Mouse (Mus musculus) adipocyte (in vitro differentiated cells): ENCODE data around the gene Cs.
"Not testable (repeated sequence)": the region's sequence is repeated elsewhere in the genome, so short reads cannot be mapped to it uniquely, and the experiment has no call there.

Experiments used
- DNase-seq: peaks from one replicate; pipeline ENCODE4 v3.0.0-alpha.2; 2016; ENCODE audit warnings: low spot score

The Cs gene

DNA sequence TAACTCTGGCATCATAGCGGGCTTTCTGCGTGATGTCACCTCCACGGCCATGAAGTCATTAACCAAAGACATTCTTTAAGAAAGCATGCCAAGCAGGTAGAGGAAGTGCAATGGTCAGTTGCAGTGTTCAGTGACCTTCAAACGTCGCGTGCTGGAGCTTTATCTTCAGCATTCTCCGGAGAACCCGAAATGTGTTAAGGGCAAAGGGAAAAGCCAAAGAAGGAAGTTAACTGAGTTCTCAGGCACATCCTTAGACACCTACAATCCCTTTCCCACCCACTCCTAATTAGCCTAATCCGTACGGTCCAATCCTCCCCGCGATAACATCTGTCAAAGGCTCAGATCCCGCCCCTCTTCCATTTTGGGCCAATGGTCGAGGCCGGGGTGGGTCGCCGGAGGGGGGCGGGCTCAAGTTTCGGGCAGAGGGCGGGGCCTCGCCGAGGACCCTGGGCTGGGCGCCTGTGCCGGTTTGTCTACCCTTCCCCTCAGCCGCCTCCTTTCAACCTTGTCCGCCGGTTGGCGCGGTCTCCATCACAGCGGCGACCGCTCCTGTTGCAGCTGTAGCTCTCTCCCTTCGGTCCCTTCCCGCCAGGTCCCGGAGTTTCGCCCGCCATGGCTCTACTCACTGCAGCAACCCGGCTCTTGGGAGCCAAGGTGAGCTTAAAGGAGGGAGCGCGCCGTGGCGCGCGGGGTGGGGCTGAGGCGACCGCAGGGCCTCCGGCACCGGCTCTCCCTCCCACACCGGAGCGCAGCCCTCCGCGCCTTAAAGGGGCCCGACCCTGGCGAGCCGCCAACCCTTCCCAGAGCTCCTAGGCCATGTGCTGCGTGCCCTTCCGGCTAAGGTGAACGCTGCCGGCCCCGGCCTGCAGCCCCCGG lies at the start of gene Cs:
Gene Cs, plus strand, starts transcription at position 429 of the 876 bp plus-strand sequence.
- DNase-seq, result peak; percentile 98

- not testable (repeated sequence) for DNase-seq
Measured at GRCm38 (mm10) chr10:128290594-128290993, 46.9 kb upstream of the Cs start.

DNA sequence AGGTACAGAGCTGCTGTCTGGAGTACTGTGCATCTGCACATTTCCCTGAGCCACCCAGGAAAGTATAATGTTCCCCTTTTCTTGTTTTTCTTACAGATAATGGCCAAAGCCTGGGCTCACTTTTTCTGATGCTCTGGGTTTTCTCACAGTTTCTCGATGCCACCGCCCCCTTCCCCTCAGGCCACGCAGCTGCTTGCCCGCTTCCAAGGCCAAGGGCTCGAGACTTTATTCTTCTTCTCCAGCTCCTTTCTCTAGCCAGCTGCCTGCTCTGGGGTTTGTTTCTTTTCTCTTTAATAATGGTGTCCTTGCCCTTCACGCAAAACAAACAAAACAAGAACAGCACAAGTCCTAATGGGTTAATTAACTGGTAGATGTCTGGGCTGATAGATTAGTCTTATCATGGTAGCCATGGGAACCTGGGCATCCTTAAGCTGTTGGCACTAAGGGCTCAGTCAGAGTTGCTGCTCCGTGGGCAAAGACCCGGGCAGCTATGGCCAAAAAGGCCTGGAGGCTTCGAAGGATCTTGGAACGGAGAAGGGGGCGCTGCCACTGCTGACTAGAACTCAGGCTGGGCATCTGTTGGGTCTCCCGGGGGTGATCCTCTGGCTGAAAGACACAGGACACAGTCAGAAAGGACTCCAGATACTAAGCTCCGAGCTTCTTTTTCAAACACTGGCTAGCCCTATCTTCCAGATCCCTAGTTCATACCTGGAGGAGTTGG lies 41.0 kb upstream of the Cs start:
- DNase-seq, result no peak

GRCm38 (mm10) chr10:128297221-128297620 lies 40.3 kb upstream of the Cs start:
- DNase-seq, result no peak

- peak; percentile 28 for DNase-seq
Measured at GRCm38 (mm10) chr10:128297622-128298021, 39.9 kb upstream of the Cs start.

DNA sequence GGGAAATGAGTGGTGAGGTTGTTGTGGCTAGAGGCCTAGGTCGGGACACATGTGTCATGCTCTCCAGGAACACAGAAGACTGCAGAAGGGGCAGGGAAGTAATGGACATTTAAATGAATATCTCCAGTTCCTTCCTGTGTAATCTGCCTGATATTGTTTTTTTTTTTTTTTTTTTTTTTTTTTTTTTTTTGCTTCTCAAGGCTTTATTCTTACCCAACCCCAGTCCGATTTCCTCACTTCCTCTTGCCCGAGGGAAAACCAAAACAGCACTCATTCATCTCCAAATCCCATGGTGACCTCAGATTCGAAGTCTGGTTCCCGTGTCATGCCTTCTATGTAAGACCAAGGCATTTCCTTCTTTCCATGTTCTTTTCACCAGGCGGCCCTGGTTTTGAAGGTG lies 39.3 kb upstream of the Cs start:
- DNase-seq, result peak; percentile 81

- no peak for DNase-seq
Measured at GRCm38 (mm10) chr10:128298702-128299171, 38.8 kb upstream of the Cs start, which contains the start of gene Il23a. Il23a (minus strand) TSS chr10:128298752.

DNA sequence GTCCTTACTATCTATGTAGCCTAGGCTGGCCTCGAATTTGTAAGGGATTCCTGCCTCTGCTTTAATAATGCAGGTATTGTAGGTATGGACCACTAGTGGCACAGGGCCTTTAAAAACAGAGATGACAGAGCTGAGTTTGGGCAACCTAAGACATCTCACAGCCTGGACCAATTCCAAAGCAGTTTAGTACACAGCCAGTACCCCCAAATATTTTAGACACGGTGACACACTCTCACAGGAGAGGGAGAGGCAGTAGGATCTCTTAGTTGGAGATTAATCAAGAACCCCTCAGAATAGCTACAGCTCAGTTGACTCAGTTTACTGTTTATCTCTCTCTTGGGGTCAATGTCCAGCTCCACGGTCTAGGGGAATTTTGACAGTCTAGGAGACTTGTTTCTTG lies 35.2 kb upstream of the Cs start:
- no peak for DNase-seq

DNA sequence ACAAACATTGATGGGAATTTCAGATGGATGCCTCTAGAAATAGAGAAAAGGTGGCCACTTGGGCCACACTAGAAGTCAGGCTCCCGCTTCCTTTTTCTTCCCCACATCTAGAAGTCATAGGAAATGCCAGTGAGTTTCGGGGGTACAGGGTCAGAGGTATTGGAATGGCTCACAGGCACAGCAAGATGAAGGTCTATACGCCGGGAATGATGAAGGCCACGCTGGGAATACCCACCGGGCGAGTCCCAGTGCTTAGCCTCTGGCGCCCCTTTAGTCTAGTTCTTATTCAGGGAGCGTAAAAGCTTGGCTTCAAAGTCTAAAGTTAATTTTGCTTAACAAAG lies 34.8 kb upstream of the Cs start:
- no peak for DNase-seq

GRCm38 (mm10) chr10:128303126-128304021 lies 34.2 kb upstream of the Cs start, which contains the start of gene Pan2:
Pan2 (plus strand) TSS chr10:128303335.
- peak; percentile 99 for DNase-seq

DNA sequence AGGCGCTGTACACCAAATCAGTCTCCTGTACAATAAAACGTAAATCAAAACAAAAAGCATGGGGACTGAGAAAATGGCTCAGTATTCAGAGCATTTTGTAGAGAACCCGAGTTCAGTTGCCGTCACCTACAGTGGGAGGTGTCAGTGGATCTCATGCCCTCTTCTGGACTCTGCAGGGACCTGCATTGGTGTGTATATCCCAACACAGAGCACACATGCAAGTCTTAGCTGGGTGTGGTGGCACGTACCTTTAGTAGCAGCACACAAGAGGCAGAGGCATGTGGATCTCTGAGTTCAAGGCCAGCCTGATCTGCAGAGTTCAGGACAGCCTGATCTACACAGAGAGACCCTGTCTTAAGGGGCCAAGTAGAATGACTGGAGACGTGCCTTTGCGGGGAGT lies 27.9 kb upstream of the Cs start:
- DNase-seq, result no peak

- DNase-seq, result peak; percentile 76
Measured at GRCm38 (mm10) chr10:128310177-128310576, 27.4 kb upstream of the Cs start.

DNA sequence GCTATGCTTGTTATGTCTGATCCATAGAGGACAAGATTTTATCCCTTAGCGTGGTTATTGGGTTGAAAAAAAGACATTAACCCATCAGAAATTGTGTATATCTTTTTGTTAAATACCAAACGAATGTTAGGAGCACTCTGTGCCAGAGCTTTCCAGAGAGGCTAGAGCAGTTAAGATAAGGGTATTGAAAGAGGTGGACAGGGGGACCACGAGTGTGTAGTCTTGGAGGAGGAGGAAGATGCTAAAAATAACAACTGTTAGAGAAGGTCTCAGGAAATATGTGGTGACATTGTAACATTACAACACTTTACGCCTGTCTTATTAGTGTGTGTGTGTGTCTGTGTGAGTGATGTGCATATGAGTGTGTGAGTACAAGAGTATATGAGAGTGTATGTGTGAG lies 26.6 kb upstream of the Cs start:
- no peak for DNase-seq

GRCm38 (mm10) chr10:128315578-128315977 lies 22.0 kb upstream of the Cs start:
- DNase-seq, result no peak

DNA sequence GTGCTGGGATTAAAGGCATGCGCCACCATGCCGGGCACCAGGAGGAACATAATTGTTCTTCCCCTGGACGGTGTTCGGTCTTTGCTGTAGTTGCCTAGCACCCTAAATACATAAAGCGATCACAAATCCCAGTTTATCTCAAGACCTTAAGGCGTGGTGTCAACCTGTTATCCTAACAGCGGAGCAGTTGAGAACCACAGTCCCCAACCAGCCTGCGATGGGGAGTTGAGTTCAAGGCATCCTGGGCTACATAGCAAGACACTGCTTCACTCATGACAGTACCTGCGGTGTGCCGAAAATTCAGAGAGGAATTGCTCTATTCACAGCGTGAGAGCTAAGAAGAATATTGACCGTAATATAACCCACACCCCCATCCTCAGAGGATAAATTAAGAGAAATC lies 15.9 kb upstream of the Cs start:
- no peak for DNase-seq

DNA sequence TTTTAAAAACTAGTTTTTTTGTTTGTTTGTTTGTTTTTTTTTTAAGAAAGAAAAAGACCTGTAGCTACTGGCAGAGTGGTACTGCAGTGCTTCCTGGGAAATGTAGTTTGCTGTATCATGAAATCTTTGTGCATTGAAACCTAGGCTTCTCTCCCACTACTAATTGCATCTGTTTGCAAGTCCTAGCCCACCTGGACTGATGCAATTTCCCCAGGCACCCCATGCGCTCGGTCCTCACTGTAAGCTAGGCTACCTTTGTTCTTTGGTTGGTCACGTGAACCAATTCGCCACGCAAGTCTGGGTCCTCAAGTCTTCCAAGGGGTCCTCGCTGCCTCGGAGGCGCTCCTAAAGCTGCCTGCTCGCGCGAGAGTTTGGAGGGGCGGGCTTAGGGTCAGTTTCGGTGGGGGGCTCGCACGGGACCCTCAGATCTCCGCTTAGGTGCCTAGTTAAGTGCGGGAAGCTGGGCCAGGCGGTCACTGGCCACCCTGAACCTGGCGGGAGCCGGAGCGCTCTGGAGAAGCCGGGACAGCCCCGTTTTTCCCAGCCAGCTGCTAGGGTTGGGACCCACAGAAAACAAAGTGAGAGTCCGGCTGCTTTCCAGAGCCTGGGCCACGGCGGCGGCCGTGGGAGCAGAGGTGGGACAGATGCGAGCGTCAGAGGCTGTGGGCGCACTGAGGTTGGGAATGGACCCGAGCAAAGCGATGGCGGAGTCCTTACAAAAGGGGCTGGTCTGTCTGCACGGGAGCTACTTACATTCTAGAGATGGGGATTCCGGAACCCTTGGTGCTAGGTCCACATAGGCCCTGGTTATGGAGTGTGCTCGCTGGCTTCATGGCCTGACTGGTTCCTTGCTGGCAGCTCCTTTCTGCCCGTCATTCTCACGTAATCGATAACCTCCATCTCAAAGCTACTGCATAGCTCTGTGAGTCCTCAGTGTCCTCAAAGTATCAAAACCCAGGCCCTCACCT lies 15.1 kb upstream of the Cs start, which contains the start of gene Cnpy2:
Gene Cnpy2, plus strand, starts transcription at position 319 of the 968 bp plus-strand sequence.
- peak; percentile 84 for DNase-seq

- no peak for DNase-seq
Measured at GRCm38 (mm10) chr10:128323516-128323915, 14.0 kb upstream of the Cs start.

DNA sequence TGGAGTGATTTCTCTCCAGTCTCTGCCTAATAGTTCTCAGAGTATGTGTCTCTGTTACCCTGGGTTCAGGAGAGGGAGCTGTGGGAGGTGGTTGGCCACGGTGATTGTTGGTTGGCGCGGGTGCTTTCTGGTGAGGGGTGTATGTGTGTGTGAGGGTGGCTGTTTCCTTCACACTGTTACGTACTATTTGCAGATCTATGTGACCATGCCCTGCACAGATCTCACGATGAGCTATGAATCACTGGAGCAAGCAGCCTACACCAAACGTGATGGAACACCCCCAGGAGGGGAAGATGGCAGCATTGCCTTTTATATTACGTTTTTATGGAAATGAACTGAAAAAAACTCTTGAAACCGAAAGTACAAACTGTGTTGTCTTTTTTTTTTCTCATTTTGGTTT lies 10.7 kb upstream of the Cs start:
- DNase-seq, result no peak

DNA sequence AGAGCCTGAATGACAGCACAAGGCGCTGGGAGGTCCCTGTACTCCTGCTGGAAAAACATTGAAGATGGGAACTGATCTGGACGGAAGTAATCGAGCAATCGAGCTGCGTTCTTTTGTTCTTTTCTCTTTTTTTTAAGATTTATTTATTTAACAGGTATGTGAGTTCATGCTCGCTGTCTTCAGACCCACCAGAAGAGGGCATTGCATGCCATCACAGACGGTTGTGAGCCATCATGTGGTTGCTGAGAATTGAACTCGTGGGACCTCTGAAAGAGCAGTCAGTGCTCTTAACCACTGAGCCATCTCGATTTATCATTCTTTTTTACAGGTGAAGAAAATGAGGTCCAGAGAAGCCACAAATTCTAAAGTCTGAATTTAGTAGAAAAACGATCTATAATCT lies 9.9 kb upstream of the Cs start:
- no peak for DNase-seq

- DNase-seq, result not testable (repeated sequence)
Measured at GRCm38 (mm10) chr10:128332358-128333249, 4.9 kb upstream of the Cs start.
